Mouse (Mus musculus) kidney, adult 2 months (tissue): ENCODE measurements around the gene Rbm8a.

ENCODE experiments used
- CTCF ChIP-seq: fragments of 200-500 bp; conservative IDR thresholded peaks from 2 replicates; pipeline ENCODE4 v1.5.1; 2011; ENCODE audit warnings: low read depth, mild to moderate bottlenecking, control low read depth, low read length, moderate library complexity, mixed read lengths; ENCODE audit not compliant: insufficient read depth, insufficient read length
- POLR2A ChIP-seq: fragments of 200-500 bp; IDR thresholded peaks from one replicate; pipeline ENCODE4 v1.6.1; 2011; ENCODE audit warnings: low read depth, low read length, control low read depth

DNA sequence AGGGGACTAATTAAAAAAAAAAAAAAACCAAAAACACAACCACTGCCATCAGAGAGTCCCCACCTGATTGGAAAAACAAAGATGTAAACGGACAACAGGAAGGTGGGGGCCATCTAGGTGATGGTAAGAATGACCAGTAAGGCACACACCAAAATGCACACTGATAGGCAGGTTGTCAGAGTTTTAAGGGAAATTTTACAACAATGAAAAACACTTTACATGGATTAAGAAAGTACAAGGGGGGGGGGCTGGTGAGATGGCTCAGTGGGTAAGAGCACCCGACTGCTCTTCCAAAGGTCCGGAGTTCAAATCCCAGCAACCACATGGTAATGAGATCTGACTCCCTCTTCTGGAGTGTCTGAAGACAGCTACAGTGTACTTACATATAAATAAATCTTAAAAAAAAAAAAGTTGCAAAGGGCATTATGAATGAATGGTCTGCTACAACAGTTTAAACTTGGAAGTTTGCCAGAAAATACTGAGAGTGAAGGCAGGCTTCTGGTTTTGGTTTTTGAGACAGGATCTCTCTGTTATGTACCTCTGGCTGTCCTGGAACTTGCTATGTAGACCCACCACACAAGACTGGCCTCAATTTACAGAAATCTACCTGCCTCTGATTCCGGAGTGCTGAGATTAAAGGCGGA is 38.8 kb downstream of the Rbm8a start:
- TF ChIP-seq CTCF (no peak), POLR2A (no peak)
